Mouse (Mus musculus) kidney, postnatal 10 days (tissue): ENCODE results near the gene Mt3.

Source experiments
- DNase-seq: peaks from one replicate; pipeline ENCODE4 v3.0.0; 2021; ENCODE audit warnings: mixed read lengths

Gene Mt3

DNA sequence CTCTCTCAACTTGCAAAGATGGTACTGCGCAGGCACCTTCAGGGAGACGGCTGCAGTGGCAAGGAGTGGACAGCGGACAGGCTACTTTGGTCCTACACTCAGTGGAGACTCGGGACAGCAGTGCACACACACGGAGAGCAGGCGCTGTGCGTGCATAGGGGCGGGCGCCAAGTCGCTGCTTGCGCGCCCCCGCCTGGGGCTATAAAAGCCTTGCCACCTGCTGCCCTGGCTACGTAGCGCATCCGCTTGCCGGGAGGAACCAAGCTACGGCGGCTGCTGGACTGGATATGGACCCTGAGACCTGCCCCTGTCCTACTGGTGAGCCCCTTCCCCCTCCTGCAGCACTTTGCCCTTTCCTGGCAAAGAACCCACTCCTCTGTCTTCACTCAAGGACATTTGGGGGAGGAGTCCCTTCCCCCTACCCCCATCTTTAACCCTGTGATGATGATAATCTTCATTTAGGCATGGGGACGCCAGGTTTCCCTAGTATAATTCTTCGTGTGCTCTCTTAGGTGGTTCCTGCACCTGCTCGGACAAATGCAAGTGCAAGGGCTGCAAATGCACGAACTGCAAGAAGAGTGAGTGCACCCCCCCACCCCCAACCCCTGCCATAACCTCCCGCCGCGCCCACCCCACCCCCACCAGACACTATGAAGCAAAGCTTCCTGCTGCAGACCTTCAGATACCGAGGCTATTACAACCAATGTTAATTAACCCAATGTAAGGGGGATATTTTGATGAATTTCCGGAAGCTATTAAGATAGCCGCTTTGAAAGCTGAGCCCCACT, at the start of gene Mt3:
Gene Mt3, plus strand, starts transcription at position 95 of the 788 bp plus-strand sequence.
- peak; percentile 63 for DNase-seq

DNA sequence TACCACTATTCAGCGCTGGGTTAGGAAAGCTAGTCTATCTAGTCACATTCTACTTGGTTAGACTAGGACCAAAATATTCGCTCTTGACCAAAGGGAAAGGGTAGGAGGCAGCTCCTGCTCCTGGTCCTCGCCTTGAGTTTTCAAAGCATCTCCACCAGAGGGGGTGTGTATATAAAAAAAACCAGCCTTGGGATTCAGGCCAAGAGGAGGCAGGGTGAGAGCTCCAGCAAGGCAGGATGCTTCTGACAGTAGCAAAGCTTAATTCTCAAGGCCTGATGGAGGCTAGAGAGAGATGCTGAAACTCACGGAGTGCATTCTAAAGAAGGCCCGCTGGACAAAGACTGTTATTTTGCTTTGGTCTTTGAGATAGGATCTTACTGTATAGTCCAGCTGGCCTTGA, 48.3 kb upstream of the Mt3 start:
- DNase-seq = peak; percentile 46

DNA sequence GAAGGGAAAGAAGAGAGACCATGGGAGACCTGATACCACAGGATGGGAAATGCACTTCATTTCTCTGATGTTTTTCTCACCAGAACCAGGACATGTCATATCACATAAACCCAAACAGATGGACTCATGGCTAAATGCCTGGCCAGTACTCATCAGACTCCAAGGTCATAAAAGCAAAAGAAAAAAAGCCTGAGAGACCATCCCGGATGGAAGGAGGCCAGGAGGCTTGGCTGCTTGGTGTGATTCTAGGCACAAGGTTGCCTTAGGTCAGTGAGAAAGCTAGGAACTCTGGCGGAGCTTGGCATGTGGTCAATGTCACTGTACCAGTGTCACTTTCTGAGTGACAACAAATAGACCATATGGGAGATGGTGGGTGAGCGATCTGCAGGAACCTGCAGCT, 44.5 kb upstream of the Mt3 start:
- DNase-seq = peak; percentile 57

DNA sequence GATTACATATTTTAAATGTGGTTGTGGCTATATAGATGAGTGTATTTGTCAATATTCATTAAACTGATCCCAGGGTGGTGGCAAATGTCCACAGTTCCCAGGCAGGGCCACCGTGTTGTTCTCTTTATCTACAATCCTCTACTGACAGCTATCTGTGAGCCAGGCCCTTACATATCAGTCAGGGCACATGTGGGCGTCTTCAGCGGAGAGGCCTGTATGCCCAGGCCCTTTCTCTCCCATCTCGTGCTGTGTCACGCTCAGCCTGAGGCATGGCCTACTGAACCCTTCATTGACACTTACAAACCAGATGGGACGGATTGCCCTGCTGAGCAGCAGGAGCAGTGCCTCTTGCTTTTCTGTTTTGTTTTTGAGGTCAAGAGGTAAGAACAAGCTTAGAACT, 43.0 kb upstream of the Mt3 start:
- DNase-seq = no peak

DNA sequence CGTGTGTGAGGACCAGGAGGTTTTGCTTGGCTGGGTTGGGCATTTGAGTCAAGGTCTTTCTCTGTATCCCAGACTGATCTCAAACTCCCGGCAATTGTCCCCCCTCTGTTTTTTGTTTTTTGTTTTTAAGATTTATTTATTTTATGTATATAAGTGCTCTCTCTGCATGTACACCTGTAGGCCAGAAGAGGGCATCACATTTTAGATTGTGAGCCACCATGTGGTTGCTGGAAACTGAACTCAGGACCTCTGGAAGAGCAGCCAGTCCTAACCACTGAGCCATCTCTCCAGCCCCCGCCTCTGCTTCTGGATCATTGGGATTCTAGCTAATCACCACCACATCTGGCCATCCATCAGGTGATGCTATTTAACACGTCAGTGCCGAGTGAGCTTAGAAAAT, 42.6 kb upstream of the Mt3 start:
- no peak for DNase-seq

DNA sequence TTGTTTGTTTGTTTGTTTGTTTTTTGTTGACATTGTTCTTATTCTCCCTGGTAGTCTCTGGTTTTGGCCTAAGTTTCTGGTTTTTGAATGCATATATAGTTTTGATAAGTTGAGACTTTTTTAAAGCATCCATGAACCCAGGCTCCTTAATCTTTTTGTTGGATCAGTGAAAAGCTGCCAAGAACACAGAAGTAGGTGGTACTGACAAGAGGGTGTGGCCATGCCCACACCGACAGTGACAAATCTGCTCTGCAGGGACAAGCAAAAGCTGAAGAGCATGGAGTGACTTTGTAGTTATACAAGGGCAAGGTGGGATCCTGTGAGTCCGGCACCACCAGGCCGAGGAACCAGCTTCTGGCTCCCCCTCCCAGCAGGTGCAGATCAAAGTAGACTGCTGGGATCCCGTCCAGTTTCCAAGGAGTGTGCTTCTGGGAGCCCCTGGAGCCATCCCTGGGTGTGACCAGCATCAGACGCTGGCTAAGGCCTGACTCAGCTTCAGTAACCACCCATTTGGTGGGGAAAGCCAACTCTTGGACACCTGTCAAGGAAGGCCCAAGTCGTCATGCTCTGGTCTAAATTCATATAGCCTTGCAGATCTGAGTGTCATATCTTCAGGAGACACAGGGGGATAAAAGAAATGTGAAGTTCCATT, 41.8 kb upstream of the Mt3 start:
- no peak for DNase-seq

DNA sequence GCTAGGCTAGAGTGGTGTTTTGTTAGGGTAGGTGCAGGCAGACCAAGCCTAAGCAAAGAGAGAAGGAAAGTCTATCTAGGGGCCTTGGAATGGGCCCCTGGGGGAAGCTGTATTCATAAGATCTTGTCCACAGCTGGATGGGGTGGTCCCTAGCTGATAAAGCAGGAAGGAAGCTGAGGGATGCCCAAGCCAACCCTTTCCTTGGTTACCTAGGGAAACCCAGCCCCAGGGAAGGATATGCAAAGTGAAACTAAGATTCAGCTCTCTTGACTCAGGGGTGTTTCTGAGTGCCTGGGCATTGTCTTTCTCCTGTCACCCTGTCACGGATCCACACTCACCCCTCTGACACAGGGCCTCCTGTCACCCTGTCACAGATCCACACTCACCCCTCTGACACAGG, 39.0 kb upstream of the Mt3 start:
- DNase-seq = no peak

DNA sequence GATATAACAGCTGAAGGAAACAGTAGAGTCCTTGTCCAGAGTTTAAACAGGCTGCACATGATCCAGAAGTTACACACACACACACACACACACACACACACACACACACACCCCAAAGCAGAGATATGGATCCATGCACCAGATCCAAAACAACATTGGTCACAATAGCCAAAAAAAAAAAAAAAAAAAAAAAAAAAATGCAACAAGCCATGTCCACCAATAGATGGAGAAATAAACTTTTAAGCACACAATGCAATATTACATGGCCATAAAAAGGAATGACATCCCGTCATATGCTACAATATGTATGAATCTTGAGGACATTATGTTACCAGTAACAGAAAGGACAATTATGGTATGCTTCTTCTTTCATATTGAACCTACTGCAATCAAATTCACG, 38.4 kb upstream of the Mt3 start:
- DNase-seq = no peak

DNA sequence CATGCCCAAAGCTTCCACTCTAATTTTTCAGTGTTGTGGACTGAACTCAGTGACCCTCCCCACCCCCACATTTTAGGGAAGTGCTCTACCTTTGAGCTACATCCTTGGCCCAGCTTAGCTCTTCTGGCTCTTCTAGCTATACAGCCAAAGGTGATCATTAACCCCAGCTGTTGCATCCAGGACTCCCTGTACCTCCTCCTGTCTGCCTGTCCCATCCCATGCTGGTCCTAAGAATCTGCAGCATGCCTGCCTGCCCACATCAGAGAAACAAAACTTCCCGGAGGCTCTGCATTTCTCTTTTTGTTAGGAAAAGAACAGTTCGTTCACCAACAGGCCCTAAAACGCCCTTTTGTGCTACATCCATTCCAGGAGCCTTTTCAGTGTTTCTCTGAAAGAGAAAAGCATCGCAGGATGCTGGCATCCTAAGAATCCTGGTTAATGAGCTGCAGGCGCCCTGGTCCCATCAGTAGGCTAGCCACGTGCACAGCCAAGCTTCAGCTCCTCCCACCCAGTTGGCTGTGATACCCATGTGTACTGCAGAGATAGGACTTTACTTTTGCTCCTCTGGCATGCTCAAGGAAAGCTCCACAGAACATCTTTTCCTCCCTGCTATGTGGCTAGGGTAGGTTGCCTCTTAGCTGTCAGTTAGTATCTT, 33.5 kb upstream of the Mt3 start:
- DNase-seq = peak; percentile 28

DNA sequence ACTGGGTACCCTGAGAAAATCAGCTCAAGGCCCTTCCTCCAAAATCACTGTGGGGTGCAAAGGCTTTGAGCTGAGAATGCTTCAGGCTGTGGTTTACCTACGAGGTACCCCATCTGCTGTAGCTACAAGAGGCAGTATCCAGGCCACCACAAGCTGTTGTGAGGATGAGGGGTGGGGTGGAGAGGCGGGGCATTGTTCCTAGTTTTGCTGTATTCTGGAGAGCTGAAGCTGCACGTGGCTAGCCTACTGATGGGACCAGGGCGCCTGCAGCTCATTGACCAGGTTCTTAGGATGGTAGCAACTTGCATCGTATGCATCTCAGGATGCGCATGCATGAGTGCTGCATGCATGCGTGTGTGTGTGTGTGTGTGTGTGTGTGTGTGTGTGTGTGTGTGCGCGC, 30.8 kb upstream of the Mt3 start:
- DNase-seq = no peak

DNA sequence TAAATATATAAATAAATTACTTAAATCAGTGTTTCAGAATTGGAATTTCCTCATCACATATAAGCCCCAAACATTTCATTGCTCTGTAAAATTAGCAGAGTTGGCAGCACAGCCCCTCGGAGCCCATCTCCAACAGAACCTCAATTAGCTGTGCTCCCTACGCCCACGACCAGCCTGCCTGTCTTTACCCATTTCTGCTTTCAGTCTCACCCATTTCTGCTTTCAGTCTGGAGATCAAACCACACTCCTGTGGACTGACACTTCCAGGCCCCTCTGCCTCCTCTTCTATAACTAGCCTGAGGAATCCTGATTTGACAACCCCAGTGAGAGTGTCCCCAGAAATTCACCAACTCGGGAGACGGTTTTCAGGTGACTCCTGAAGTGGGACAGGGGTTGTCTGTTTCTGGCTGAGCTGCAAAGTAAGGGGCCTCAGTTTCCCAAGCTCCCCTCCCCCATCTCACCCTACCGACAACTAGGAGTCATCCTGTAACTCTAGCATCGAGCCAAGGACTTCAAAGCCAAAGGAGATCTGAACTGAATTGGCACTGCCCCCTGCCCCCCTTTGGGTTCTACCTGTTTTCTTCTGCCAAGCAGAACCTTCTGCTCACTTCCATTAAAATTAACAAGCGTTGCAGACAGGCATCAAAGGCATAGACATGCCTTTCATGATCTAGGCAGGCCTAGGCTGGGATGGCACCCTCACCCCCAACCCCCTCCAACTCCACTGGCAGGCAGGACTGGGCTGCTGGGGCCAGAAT, 29.5 kb upstream of the Mt3 start:
- no peak for DNase-seq

DNA sequence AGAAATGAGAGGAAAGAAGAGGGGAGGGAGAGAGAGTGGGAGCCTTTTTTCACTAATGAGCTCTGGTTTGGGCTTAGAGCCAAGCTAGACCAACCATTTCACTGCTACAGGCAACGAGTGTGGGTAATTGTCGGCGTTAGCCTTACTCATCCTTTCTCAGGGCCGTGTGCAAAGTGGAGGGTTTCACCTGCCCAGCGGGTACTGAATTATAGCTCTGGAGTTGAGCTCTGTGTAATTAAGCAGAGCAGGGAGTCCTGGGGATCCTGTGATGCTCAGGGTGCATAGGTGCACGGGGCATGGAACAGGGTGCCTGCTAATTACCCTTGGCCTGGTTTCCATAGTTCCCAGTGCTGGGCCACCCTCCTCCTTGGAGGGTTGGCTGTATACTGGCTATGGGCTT, 24.7 kb upstream of the Mt3 start:
- no peak for DNase-seq

DNA sequence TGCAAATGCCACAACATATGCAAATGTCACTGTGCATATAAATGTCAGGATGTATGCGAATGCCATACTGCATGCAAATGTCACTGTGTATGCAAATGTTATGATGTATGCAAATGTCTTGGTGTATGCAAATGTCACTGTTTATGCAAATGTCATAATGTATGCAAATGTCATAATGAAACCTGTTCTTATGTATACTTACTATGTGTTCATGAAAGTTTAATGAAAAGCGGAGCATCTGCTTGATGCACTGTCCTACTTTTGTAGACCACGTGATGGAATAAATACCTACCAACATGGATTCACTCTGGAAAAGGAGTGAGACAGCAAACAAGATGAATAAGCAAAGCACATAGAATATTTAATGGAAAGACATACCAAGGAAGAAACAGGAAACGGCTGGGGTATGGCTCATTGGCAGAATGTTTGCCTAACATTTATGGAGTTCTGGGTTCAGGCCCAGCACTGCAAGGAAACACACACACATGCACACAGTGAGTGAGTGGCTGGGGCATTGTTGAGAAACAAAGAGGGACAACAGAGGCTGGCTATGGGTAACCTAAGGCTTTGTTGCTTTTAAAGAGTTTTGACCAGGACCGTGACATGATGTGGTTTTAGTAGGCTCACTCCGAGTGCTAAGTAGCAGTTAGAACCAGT, 23.1 kb upstream of the Mt3 start:
- no peak for DNase-seq

DNA sequence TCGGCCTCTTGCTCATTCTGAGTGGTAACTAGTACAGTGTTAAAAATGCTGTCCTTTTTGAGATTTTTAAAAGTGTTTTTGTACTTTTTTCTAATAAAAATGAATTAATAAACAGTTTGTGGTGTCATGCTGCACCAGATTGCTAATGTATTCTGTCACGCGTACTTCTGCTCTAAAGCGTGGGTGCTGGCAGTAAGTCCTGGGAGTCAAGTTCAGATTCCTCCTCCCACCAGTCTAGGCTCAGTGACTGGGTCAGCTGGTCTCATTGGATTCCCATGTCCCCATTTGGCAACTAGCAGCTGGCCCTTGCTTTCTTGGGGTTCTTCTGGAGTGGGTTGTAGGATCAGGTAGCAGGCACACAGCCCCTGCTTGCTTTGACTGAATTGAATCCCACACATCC, 22.3 kb upstream of the Mt3 start:
- DNase-seq = no peak

DNA sequence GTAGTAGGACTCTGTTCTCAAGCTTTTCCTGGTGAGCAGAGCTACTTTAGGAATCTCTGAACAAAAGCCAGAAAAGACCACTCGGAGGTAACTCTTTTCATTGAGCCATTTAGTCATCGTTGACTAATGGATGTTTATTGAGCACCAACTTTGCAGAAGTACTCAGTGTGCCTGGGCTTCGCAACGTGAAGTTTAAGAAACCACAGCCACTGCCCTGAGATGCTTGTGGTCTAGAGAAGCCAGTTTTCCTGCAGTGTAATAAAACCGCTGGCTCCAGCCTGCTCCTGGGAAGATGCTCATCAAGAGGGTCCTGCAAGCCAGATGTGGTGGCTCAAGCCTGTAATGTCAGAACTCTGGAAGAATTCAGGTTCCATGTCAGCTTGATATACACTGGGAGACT, 20.3 kb upstream of the Mt3 start:
- no peak for DNase-seq

DNA sequence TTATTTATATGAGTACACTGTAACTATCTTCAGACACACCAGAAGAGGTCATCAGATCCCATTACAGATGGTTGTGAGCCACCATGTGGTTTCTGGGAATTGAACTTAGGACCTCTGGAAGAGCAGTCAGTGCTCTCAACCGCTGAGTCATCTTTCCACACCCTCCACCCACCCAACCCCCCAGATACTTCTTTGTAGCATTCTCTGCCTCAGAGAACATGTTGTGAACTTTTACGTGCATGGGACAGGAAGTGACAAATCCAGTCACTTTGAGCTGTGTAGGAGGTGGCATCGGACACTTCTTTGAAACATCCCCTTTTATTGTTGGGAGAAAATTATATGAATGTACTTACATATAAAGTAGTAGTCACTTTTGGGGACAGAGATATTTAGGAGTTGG, 17.8 kb upstream of the Mt3 start:
- DNase-seq = peak; percentile 14

DNA sequence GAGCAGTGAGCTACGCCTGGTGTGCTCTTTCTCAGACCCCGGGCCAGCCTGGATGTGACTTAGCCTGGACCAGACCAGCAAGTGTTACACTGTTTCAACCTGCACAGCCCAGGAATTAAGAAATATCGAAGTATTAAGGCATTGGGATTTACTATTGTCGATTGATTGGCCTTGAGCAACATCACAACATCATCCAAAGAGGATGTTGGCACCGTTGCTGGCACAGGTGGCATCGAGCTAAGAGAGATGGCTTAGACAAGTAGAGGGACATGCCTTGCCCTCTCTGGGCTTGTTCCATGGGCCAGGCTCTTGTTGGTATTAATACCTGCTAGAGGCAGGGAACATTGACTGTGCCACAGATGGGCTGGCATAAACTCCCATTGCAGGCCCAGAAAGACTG, 16.9 kb upstream of the Mt3 start:
- DNase-seq = no peak

DNA sequence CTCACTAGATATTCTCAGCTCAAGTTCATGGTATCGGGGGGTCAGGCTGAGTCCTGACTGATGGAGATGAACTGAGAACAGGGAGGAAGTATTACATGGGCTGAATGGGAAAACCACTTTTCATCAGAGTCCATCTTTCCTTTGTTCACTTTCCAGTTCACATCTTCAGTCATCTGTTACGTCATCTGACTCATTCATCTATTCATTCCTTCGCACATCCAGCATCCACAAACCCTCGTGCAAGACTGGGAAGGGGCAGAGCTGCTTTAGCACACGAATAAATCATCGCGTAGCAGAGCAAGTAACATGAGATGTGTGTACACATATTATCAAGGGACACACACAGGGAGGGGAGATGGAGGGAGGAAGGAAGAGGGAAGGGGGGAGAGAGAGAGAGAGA, 16.2 kb upstream of the Mt3 start:
- DNase-seq = no peak

DNA sequence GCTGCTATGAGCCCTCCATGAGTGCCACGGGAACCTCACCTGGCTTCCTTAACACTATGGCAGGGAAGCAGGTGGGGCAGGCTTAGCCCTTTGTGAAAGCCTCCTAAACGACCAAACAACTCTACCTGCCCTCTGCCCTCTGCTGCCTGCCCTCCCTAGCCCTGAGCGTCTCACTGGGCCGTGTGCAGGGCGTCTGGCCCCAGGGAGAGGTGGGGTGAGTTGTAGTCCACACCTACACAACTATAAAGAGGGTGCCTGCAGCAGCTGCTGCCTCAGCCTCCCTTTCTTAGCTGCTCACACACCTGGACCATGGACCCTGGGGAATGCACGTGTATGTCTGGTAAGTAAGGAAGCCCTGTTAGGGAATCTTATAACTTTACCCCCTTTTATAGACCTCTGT, 15.5 kb upstream of the Mt3 start, which contains the start of gene Mt4:
Gene Mt4, plus strand, starts transcription at position 265 of the 400 bp plus-strand sequence.
- no peak for DNase-seq

DNA sequence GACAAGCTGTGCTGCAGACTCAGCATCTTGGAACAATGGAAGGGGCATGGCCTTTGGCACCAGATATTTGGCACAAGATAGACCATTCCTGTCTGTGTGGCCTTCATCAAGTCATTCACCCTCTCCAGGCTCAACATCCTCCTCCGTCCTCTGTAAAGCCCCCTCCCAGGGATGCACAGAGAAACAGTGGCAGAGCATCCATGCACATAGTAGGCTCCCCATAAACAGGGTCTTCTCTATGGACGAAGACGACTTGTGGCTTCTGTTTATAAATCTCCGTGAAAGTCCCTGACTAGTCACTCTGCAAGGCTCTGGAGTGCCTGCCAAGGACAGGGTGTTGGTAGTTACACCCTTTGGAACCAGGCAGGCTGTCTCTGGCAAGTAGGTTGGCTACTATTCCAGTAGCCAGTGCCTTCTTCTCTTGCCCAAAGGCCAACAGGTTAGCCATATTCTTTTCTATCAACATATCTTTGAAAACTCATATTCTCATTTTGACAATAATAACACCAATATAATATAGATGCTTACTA, 12.1 kb upstream of the Mt3 start:
- DNase-seq = no peak

DNA sequence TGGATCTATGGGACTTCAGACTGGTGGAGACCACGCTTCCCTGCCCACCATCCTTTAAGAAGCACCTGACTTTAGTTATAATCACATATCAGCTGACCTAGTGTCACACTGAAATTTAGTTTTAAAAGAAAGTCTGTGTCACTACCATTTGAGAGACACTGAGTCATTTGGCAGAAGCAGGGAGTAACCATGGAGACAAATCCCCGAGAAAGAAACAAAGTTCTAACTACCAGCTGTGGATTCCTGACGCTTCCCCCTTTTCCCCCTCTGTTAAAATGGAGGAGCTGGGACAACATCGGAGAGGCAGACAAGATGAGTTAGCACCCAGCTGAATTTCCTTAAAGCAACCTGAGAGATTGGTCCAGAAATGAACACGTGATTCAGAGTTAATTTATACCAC, 4.2 kb upstream of the Mt3 start:
- no peak for DNase-seq

DNA sequence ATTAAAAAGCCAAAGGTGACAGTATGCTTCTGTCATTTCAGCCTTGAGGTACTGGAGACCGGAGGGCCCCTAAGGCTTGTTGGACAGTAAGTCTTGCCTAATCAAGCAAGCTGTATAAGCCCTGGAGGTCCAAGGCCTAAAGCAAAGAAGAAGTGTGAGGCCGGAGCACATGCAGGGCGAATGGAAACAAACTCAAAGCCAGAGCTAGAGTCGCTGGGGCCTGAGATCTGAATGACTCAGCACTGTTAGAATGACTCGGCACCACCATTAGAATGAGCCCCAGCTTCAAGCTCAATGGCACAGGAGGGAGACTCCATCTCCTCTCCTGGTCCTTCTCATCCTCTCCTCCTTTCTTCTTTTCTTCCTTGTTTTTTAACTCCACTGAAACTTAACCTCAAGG, 1.5 kb upstream of the Mt3 start:
- DNase-seq = no peak

DNA sequence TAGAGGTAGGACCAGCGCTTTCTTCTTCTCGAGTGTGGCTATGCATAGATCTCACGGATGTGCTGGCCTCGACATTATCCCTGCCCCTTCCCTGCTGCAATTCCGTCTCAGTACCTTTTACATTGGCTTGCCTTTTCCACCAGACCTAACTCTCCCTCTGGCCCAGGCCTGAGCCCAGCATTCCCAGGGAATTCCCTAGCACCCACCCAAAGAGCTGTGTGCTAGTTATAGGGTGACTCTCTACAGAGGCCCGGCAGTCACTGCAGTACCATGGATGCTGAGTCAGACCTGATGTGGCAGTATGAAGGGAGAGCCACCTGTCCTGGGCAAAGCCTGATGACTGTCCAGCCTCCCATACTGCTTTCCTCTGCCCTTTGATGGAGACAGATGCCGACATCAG, 1.0 kb downstream of the Mt3 start:
- DNase-seq = no peak
